ENCODE assay signal across 9 mouse cellular contexts in the genomic region with DNA sequence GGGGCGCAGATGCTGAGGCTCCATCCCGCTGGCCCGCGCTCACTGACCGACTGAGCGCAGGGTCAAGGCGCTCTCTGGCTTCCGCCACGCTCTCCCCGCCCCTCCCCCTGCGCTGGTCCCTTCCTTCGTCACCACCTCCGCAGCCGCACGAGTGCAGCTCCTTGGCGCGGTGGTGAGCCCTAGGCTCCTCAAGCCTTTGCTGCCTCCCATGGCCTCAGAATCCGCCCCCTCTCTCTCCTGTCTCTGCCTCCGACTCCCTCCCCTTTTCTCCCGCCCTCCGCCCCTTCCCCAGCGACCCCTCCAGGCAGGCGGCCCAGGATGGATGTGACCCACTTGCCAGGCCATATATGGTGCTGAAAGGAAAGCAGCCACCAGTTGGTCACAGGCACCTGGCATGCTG. TPM values are rescaled to one million over a fixed set of nuclear protein-coding genes. Genes with fewer than 3 reads are reported as not detected.
A peak's percentile ranks its signal among the peaks of the same experiment; 100 is the strongest.
DNase-seq lines count a peak whose midpoint lies in the region; ATAC-seq and TF ChIP-seq lines count a peak whose summit lies in the region.
"Not testable (repeated sequence)": the region's sequence is repeated elsewhere in the genome, so short reads cannot be mapped to it uniquely, and the experiment has no call there.
"Had no signal": no experiment of that assay in that cellular context is flagged by ENCODE, and none has a peak within 500 bp of the region (broad histone marks: within the 10 kb centered on the region; RNA-seq: fewer than 3 reads in every experiment).

A gene (minus strand): TSS at position 111 of the 400 bp plus-strand sequence.

- not testable (repeated sequence) for ATAC-seq in hindbrain, embryonic 14.5 days (ENCODE audit: low FRiP score); liver, embryonic 16.5 days (ENCODE audit: low read depth); neural tube, embryonic 13.5 days (ENCODE audit: low read depth)

- H3K4me3 ChIP-seq in hindbrain, embryonic 14.5 days (replicated peaks; ENCODE audit: low read length): peak within 1 kb of the TSS; percentile 47
- H3K4me3 ChIP-seq in layer of hippocampus, adult 2 months: peak within 1 kb of the TSS; percentile 51
- peak within 1 kb of the TSS; percentile 17; the same call in 1 of the 2 replicates for H3K4me3 ChIP-seq in liver, embryonic 16.5 days (ENCODE audit: low read depth, low read length)
- peak within 1 kb of the TSS; percentile 49 for H3K4me3 ChIP-seq in neural tube, embryonic 13.5 days

- TF ChIP-seq CTCF in layer of hippocampus, adult 2 months (conservative IDR thresholded peaks at IDR 0.05): not testable (repeated sequence)

- H3K36me3 ChIP-seq in hindbrain, embryonic 14.5 days (replicated peaks; ENCODE audit: control insufficient read depth, insufficient read depth); liver, embryonic 16.5 days (ENCODE audit: control insufficient read depth, insufficient read depth); neural tube, embryonic 13.5 days: not testable (repeated sequence)

- not testable (repeated sequence) for H3K27me3 ChIP-seq in hindbrain, embryonic 14.5 days (ENCODE audit: control insufficient read depth, insufficient read depth, low read length); liver, embryonic 16.5 days (ENCODE audit: control insufficient read depth, insufficient read depth, low read depth, low read length); neural tube, embryonic 13.5 days

- not testable (repeated sequence) for H3K9me3 ChIP-seq in hindbrain, embryonic 14.5 days (ENCODE audit: control insufficient read depth, low read length); liver, embryonic 16.5 days (replicated peaks; ENCODE audit: control insufficient read depth, low read length); neural tube, embryonic 13.5 days

- peak within 1 kb of the TSS; percentile 68 for H3K9ac ChIP-seq in hindbrain, embryonic 14.5 days
- H3K9ac ChIP-seq in liver, embryonic 16.5 days (ENCODE audit: low read depth, low read length): not testable (repeated sequence)
- H3K9ac ChIP-seq in neural tube, embryonic 13.5 days: peak within 1 kb of the TSS; percentile 70

- not testable (repeated sequence) for H3K4me1 ChIP-seq in hindbrain, embryonic 14.5 days (replicated peaks; ENCODE audit: control insufficient read depth, insufficient read depth, low read length); liver, embryonic 16.5 days (ENCODE audit: control insufficient read depth, low read depth, low read length); neural tube, embryonic 13.5 days (replicated peaks)

- H3K4me2 ChIP-seq in hindbrain, embryonic 14.5 days (replicated peaks): peak within 1 kb of the TSS; percentile 76
- peak within 1 kb of the TSS; percentile 32; the same call in 1 of the 2 replicates for H3K4me2 ChIP-seq in liver, embryonic 16.5 days (ENCODE audit: low read depth, low read length)
- peak within 1 kb of the TSS; percentile 68 for H3K4me2 ChIP-seq in neural tube, embryonic 13.5 days

- peak; percentile 17 for DNase-seq in adrenal gland, postnatal 10 days
- peak; percentile 28 for DNase-seq in embryo, embryonic 9.5 days (ENCODE audit: extremely low spot score)
- DNase-seq in gastrocnemius, postnatal 25 days: peak; percentile 9
- DNase-seq in hindbrain, embryonic 14.5 days (ENCODE audit: low spot score): peak; percentile 31
- not testable (repeated sequence) for DNase-seq in layer of hippocampus, adult 2 months (ENCODE audit: low spot score in 2 of 2)
- peak; percentile 21 for DNase-seq in urinary bladder, adult 2 months (ENCODE audit: low spot score)

- WGBS in hindbrain, embryonic 14.5 days: 0% methylated on average over 10 of the region's 23 CpGs
- 6% methylated on average over 11 of the region's 23 CpGs for WGBS in liver, embryonic 16.5 days (ENCODE audit: insufficient replicate concordance)
- WGBS in neural tube, embryonic 13.5 days: 0% methylated on average over 13 of the region's 23 CpGs

- peak within 1 kb of the TSS; percentile 41; the same call in 1 of the 2 replicates for H3K27ac ChIP-seq in hindbrain, embryonic 14.5 days
- not testable (repeated sequence) for H3K27ac ChIP-seq in layer of hippocampus, adult 2 months; liver, embryonic 16.5 days (ENCODE audit: low read length); neural tube, embryonic 13.5 days (replicated peaks)

RNA-seq across cellular contexts. Expression of the gene that starts here (rescaled TPM):
- under 1 TPM; 0.27 to 0.69 TPM for total RNA-seq in adrenal gland, postnatal 10 days (2021)
- total RNA-seq in gastrocnemius, postnatal 25 days (2021): under 1 TPM in 1 of 2 experiments, not detected in 1; 0.15 TPM
- 3.7 and 4.1 TPM in 2 replicates for polyA plus RNA-seq in hindbrain, embryonic 14.5 days (2014; fragmentation: Nextera tagmentation; extraction: Ambion mirVana)
- total RNA-seq in layer of hippocampus, adult 2 months (2021): 1 to 10 TPM; 1.3 to 1.8 TPM
- not detected in 2 replicates for polyA plus RNA-seq in liver, embryonic 16.5 days (2015; fragmentation: Nextera tagmentation; extraction: Ambion mirVana)
- polyA plus RNA-seq in neural tube, embryonic 13.5 days (2015; fragmentation: Nextera tagmentation; extraction: Ambion mirVana): 2.0 and 2.5 TPM in 2 replicates
- 3.4 and 4.9 TPM in 2 replicates for polyA plus RNA-seq in urinary bladder, adult 2 months (2012; rRNA removed)
- total RNA-seq: monocyte, adult 5-6 weeks had no signal

Comparison
In these comparisons a context has a peak if more than half of its experiments do, and no peak if none do; other contexts are left out.
1. Peak in DNase-seq in adrenal gland, postnatal 10 days; RNA of the gene not detected or under 1 TPM.
2. Peak in DNase-seq in gastrocnemius, postnatal 25 days; RNA of the gene not detected or under 1 TPM.